9 mouse cellular contexts compared by ENCODE assay signal in genomic region chr17:34238706-34239105, GRCm38 (mm10). TPM values are rescaled to one million over a fixed set of nuclear protein-coding genes. Genes with fewer than 3 reads are reported as not detected.
DNase-seq lines count a peak whose midpoint lies in the region; ATAC-seq and TF ChIP-seq lines count a peak whose summit lies in the region.
"Had no signal": no experiment of that assay in that cellular context is flagged by ENCODE, and none has a peak within 500 bp of the region (broad histone marks: within the 10 kb centered on the region; RNA-seq: fewer than 3 reads in every experiment).

Gene H2-Ob (plus strand): TSS chr17:34238903.

- no peaks in the 10 kb centered on the region for H3K27me3 ChIP-seq in intestine, embryonic 16.5 days (replicated peaks; ENCODE audit: control insufficient read depth, insufficient read depth, low read length)
- no peaks in the 10 kb centered on the region for H3K27me3 ChIP-seq in intestine, embryonic 15.5 days (replicated peaks)
- H3K27me3 ChIP-seq in kidney, postnatal 0 days (ENCODE audit: insufficient read depth, low read length), result no peaks in the 10 kb centered on the region
- H3K27me3 ChIP-seq: embryonic facial prominence, embryonic 12.5 days had no signal

- TF ChIP-seq CTCF in kidney, postnatal 0 days (IDR thresholded peaks at IDR 0.05; ENCODE audit: low read depth), result no peak

- 55% methylated on average over 3 of the region's 3 CpGs for WGBS in intestine, embryonic 16.5 days
- WGBS in intestine, embryonic 15.5 days, result 64% methylated on average over 3 of the region's 3 CpGs
- 55% methylated on average over 3 of the region's 3 CpGs for WGBS in kidney, postnatal 0 days

- H3K4me3 ChIP-seq in intestine, embryonic 16.5 days (ENCODE audit: low read length), result no peak within 1 kb of the TSS
- no peak within 1 kb of the TSS for H3K4me3 ChIP-seq in intestine, embryonic 15.5 days (replicated peaks)
- no peak within 1 kb of the TSS for H3K4me3 ChIP-seq in kidney, postnatal 0 days (replicated peaks; ENCODE audit: low read depth, low read length)
- H3K4me3 ChIP-seq: embryonic facial prominence, embryonic 12.5 days had no signal

- no peak within 1 kb of the TSS for H3K4me2 ChIP-seq in intestine, embryonic 16.5 days (ENCODE audit: low read depth, low read length)
- H3K4me2 ChIP-seq in intestine, embryonic 15.5 days (replicated peaks), result no peak within 1 kb of the TSS
- no peak within 1 kb of the TSS for H3K4me2 ChIP-seq in kidney, postnatal 0 days (ENCODE audit: low read length)
- H3K4me2 ChIP-seq: embryonic facial prominence, embryonic 12.5 days had no signal

- no peaks in the 10 kb centered on the region for H3K4me1 ChIP-seq in intestine, embryonic 16.5 days (ENCODE audit: control insufficient read depth, insufficient read depth, low read length)
- H3K4me1 ChIP-seq in intestine, embryonic 15.5 days (replicated peaks), result no peaks in the 10 kb centered on the region
- H3K4me1 ChIP-seq in kidney, postnatal 0 days (replicated peaks; ENCODE audit: insufficient read depth, low read length), result no peaks in the 10 kb centered on the region
- H3K4me1 ChIP-seq: embryonic facial prominence, embryonic 12.5 days had no signal

- DNase-seq in CD4-positive, CD25-positive, alpha-beta regulatory T cell, adult 2 months (ENCODE audit: low read depth, low spot score), result peak; percentile 93
- peak; percentile 23 for DNase-seq in R1 (ENCODE audit: low read depth, low spot score)
- DNase-seq in kidney, postnatal 0 days (ENCODE audit: low spot score), result peak; percentile 76
- DNase-seq in adrenal gland, postnatal 25 days, result no peak

- H3K9me3 ChIP-seq in intestine, embryonic 16.5 days (ENCODE audit: control insufficient read depth, low read length), result peaks cover 5% of the 10 kb centered on the region; the same call in 1 of the 2 replicates
- H3K9me3 ChIP-seq in intestine, embryonic 15.5 days, result no peaks in the 10 kb centered on the region
- no peaks in the 10 kb centered on the region for H3K9me3 ChIP-seq in kidney, postnatal 0 days (replicated peaks; ENCODE audit: low read length)
- H3K9me3 ChIP-seq: embryonic facial prominence, embryonic 12.5 days had no signal

- ATAC-seq in intestine, embryonic 16.5 days, result no peak
- ATAC-seq in intestine, embryonic 15.5 days, result no peak
- ATAC-seq in kidney, postnatal 0 days (replicated peaks; ENCODE audit: low FRiP score, low read depth), result peak; percentile 69; the same call in 1 of the 2 replicates
- ATAC-seq in monocyte, adult 5-6 weeks (replicated peaks; ENCODE audit: insufficient number of reproducible peaks, low FRiP score, low TSS enrichment, poor library complexity, severe bottlenecking), result peak; percentile 23; the same call in 1 of the 2 replicates

- H3K36me3 ChIP-seq in intestine, embryonic 16.5 days (ENCODE audit: control insufficient read depth, insufficient read depth, low read length), result no peaks in the 10 kb centered on the region
- no peaks in the 10 kb centered on the region for H3K36me3 ChIP-seq in intestine, embryonic 15.5 days
- H3K36me3 ChIP-seq in kidney, postnatal 0 days (ENCODE audit: insufficient read depth, low read length), result no peaks in the 10 kb centered on the region
- H3K36me3 ChIP-seq: embryonic facial prominence, embryonic 12.5 days had no signal

- no peak within 1 kb of the TSS for H3K9ac ChIP-seq in intestine, embryonic 16.5 days (ENCODE audit: low read depth, low read length)
- no peak within 1 kb of the TSS for H3K9ac ChIP-seq in intestine, embryonic 15.5 days
- no peak within 1 kb of the TSS for H3K9ac ChIP-seq in kidney, postnatal 0 days (ENCODE audit: low read depth, low read length)
- H3K9ac ChIP-seq: embryonic facial prominence, embryonic 12.5 days; liver, embryonic 14.5 days had no signal

- H3K27ac ChIP-seq in intestine, embryonic 16.5 days (ENCODE audit: low read length), result peak within 1 kb of the TSS; percentile 33; the same call in 1 of the 2 replicates
- H3K27ac ChIP-seq in intestine, embryonic 15.5 days, result no peak within 1 kb of the TSS
- H3K27ac ChIP-seq in kidney, postnatal 0 days, result peak within 1 kb of the TSS; percentile 16; the same call in 1 of the 2 replicates
- H3K27ac ChIP-seq: embryonic facial prominence, embryonic 12.5 days; liver, embryonic 14.5 days had no signal

RNA-seq across cellular contexts. Expression of gene H2-Ob, which starts in this region (rescaled TPM):
- 0.15 and 0.21 TPM in 2 replicates for polyA plus RNA-seq in intestine, embryonic 16.5 days (2015; fragmentation: Nextera tagmentation; extraction: Ambion mirVana)
- 0.06 and 0.13 TPM in 2 replicates for polyA plus RNA-seq in intestine, embryonic 15.5 days (2015; fragmentation: Nextera tagmentation; extraction: Ambion mirVana)
- polyA plus RNA-seq in kidney, postnatal 0 days (2015; fragmentation: Nextera tagmentation; extraction: Ambion mirVana), result 0.11 and 0.18 TPM in 2 replicates
- 59.1 to 84.6 TPM (median 63.2 TPM) in 3 replicates for total RNA-seq in monocyte, adult 5-6 weeks (2017)
- 0.43 TPM in 1 of 2 replicates, not detected in the other for total RNA-seq in adrenal gland, postnatal 25 days (2021)
- polyA plus RNA-seq: embryonic facial prominence, embryonic 12.5 days had no signal

Comparison
In these comparisons a context has a peak if more than half of its experiments do, and no peak if none do; other contexts are left out.
1. RNA of gene H2-Ob (total RNA-seq): 59.1 to 84.6 TPM in monocyte, adult 5-6 weeks; 0.43 TPM in adrenal gland, postnatal 25 days; every median in the first group is over 10 times any median in the second.
2. Peak in DNase-seq, ATAC-seq and H3K27ac ChIP-seq in kidney, postnatal 0 days; RNA of the gene not detected or under 1 TPM.